Mouse (Mus musculus): ENCODE measurements at regions not wholly inside any gene's neighbourhood (a gene's known extent, or its start where the extent isn't known, plus 50 kb on each side); places are given as distances from the start of the nearest gene placed in this dataset.
"Not testable (repeated sequence)": the region's sequence is repeated elsewhere in the genome, so short reads cannot be mapped to it uniquely, and the experiment has no call there.

DNA sequence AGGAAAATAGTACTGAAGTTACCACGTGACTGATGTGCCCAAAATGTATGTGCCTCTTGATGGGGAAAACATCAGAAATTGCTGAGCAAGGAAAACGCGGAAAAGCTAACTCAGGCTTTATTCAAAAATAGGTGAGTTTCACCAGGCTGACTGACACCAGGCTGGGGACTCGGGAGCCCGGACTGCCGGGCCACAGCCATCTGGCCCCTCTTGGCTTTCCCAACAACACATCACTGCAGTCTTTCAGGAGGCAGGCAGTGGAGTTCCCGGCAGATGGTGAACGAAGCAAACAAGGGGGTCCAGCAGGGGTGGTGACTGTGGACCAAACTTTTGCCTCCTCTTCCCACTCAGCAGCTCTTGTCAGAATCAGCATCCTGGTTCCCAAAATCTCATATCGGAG, 174.2 kb downstream of the Prdm2 start:
- ATAC-seq (ENCODE audit: insufficient read depth) (no peak), DNase-seq (ENCODE audit: low read depth in 3 of 3, low spot score in 3 of 3) (no peak)
- Histone ChIP-seq H3K27me3 (ENCODE audit: control insufficient read depth, insufficient read depth, low read length) (no peaks in the 10 kb centered on the region), H3K4me2 (ENCODE audit: low read depth) (no peak overlapping the region), H3K9me3 (ENCODE audit: control insufficient read depth, low read length) (no peaks in the 10 kb centered on the region), H3K4me3 (ENCODE audit: insufficient read depth in 1 of 2, low read depth in 2 of 2, low read length in 2 of 2) (no peak overlapping the region), H3K36me3 (replicated peaks; ENCODE audit: control insufficient read depth, insufficient read depth, low read depth) (no peaks in the 10 kb centered on the region), H3K4me1 (replicated peaks; ENCODE audit: control insufficient read depth in 2 of 2, insufficient read depth in 2 of 2, low read length in 1 of 2) (no peaks in the 10 kb centered on the region), H3K9ac (replicated peaks) (no peak overlapping the region), H3K27ac (no peak overlapping the region)
- TF ChIP-seq EP300 (IDR thresholded peaks at IDR 0.05; ENCODE audit: low read depth) (no peak), CTCF (IDR thresholded peaks at IDR 0.05; ENCODE audit: low read depth) (no peak)
- WGBS (ENCODE audit: insufficient replicate concordance): 74% methylated on average over 9 of the region's 9 CpGs

DNA sequence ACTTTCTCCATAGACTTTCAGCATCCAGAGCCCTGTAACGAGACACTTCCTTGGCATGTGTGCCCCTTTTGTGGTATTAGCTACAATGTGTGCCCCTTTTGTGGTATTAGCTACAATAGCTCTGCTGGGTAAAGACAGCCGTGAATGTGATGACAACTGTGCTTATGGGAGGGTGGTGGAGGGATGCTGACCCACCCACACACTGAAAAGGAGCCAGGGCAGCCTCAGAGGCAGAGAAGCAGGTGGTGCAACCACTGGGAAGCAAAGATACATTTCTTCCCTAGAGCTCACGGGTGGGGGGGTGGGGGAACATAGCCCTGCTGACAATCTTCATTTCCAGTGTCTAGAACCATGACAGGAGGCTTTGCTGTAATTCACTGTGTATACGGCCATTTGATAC, 176.1 kb downstream of the Prdm2 start:
- Histone ChIP-seq H3K4me1 (replicated peaks; ENCODE audit: control insufficient read depth in 2 of 2, insufficient read depth in 2 of 2, low read length in 1 of 2) (no peaks in the 10 kb centered on the region), H3K9ac (replicated peaks) (no peak overlapping the region), H3K36me3 (replicated peaks; ENCODE audit: control insufficient read depth, insufficient read depth, low read depth) (no peaks in the 10 kb centered on the region), H3K27me3 (ENCODE audit: control insufficient read depth, insufficient read depth, low read length) (no peaks in the 10 kb centered on the region), H3K4me3 (ENCODE audit: insufficient read depth in 1 of 2, low read depth in 2 of 2, low read length in 2 of 2) (no peak overlapping the region), H3K4me2 (ENCODE audit: low read depth) (no peak overlapping the region), H3K27ac (no peak overlapping the region), H3K9me3 (ENCODE audit: control insufficient read depth, low read length) (no peaks in the 10 kb centered on the region)
- TF ChIP-seq EP300 (IDR thresholded peaks at IDR 0.05; ENCODE audit: low read depth) (no peak), CTCF (IDR thresholded peaks at IDR 0.05; ENCODE audit: low read depth) (no peak)
- DNase-seq (ENCODE audit: low read depth in 3 of 3, low spot score in 3 of 3): no peak
- ATAC-seq (ENCODE audit: insufficient read depth): no peak
- WGBS (ENCODE audit: insufficient replicate concordance): 56% methylated on average over 4 of the region's 4 CpGs

DNA sequence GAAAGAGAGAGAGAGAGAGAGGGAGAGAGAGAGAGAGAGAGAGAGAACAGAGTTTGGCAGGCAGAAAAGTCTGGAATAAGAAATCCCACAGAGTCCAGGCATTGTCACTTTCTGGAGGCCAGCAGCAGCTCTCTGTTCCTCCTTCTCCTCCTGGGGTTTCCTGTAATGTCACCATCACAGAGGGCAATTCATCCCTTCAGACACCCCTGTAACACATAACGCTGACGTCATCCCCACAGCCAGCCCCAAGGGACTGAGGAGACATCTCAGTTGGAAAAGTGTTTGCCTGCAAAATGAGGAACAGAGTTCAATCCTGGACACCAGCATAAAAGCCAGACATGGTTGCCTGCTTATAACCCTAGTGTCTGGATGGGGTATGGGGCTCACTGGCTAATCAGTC, 177.7 kb downstream of the Prdm2 start:
- not testable (repeated sequence) for H3K9me3 ChIP-seq (ENCODE audit: control insufficient read depth, low read length); H3K4me3 ChIP-seq (ENCODE audit: insufficient read depth in 1 of 2, low read depth in 2 of 2, low read length in 2 of 2); H3K27me3 ChIP-seq (ENCODE audit: control insufficient read depth, insufficient read depth, low read length); H3K27ac ChIP-seq; H3K9ac ChIP-seq (replicated peaks); H3K36me3 ChIP-seq (replicated peaks; ENCODE audit: control insufficient read depth, insufficient read depth, low read depth); DNase-seq (ENCODE audit: low read depth in 3 of 3, low spot score in 3 of 3); H3K4me2 ChIP-seq (ENCODE audit: low read depth); H3K4me1 ChIP-seq (replicated peaks; ENCODE audit: control insufficient read depth in 2 of 2, insufficient read depth in 2 of 2, low read length in 1 of 2); ATAC-seq (ENCODE audit: insufficient read depth)
- WGBS (ENCODE audit: insufficient replicate concordance): 16% methylated on average over 2 of the region's 2 CpGs

DNA sequence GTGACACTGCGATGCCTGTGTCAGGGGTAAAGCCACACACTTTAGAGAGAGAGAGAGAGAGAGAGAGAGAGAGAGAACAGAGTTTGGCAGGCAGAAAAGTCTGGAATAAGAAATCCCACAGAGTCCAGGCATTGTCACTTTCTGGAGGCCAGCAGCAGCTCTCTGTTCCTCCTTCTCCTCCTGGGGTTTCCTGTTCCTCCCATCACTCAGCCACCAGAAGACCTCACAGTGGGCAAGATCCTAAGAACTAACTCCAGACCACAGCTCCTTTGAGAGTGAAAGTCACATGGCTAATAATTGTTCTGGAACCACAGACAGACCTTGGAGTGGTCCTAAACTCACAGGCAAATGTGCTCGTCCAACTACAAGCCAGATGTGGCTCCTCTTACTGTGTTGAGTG, 178.5 kb downstream of the Prdm2 start:
- not testable (repeated sequence) for H3K36me3 ChIP-seq (replicated peaks; ENCODE audit: control insufficient read depth, insufficient read depth, low read depth); H3K27me3 ChIP-seq (ENCODE audit: control insufficient read depth, insufficient read depth, low read length); H3K9ac ChIP-seq (replicated peaks); ATAC-seq (ENCODE audit: insufficient read depth); H3K9me3 ChIP-seq (ENCODE audit: control insufficient read depth, low read length); H3K4me1 ChIP-seq (replicated peaks; ENCODE audit: control insufficient read depth in 2 of 2, insufficient read depth in 2 of 2, low read length in 1 of 2); H3K27ac ChIP-seq; H3K4me2 ChIP-seq (ENCODE audit: low read depth); H3K4me3 ChIP-seq (ENCODE audit: insufficient read depth in 1 of 2, low read depth in 2 of 2, low read length in 2 of 2); DNase-seq (ENCODE audit: low read depth in 3 of 3, low spot score in 3 of 3)
- 42% methylated on average over 2 of the region's 2 CpGs for WGBS (ENCODE audit: insufficient replicate concordance)

DNA sequence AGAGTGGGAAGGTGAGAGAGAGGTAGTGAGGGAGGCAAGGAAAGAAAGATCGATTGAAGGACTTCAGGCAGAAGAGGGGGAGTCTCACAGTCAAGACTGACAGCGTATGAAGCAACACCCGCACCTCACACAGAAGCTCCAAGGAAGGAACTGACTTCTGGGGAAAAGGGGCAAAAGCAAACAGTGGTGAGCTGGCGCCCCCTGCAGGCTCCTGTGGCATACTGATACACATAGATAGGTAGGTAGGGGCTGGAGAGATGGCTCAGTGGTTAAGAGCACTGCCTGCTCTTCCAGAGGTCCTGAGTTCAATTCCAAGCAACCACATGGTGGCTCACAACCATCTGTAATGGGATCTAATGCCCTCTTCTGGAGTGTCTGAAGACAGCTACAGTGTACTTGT, 183.0 kb downstream of the Prdm2 start:
- H3K4me3 ChIP-seq (ENCODE audit: insufficient read depth in 1 of 2, low read depth in 2 of 2, low read length in 2 of 2); H3K36me3 ChIP-seq (replicated peaks; ENCODE audit: control insufficient read depth, insufficient read depth, low read depth); H3K4me2 ChIP-seq (ENCODE audit: low read depth); H3K27me3 ChIP-seq (ENCODE audit: control insufficient read depth, insufficient read depth, low read length); H3K27ac ChIP-seq; ATAC-seq (ENCODE audit: insufficient read depth); DNase-seq (ENCODE audit: low read depth in 3 of 3, low spot score in 3 of 3); H3K9me3 ChIP-seq (ENCODE audit: control insufficient read depth, low read length); H3K9ac ChIP-seq (replicated peaks); H3K4me1 ChIP-seq (replicated peaks; ENCODE audit: control insufficient read depth in 2 of 2, insufficient read depth in 2 of 2, low read length in 1 of 2): not testable (repeated sequence)
- WGBS (ENCODE audit: insufficient replicate concordance): 52% methylated on average over 4 of the region's 4 CpGs

DNA sequence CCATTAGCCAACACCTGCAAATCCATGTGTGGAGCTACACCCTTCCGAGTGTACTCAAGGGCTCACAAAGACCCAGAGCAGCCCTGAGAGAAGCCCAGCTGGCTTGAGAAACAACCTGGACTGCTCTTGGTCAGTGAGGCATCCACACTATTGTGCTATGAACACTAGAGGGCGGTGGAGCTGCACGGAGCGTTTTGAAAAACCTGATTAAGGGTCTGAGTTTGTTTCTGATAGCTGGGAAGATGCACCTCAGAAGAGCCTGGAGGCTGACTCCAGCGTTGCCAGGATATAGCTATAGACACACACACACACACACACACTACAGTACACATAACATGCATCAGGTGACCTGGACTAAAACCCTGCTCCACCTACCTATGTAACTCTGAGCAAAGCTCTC, 185.5 kb downstream of the Prdm2 start:
- no peaks in the 10 kb centered on the region for H3K9me3 ChIP-seq (ENCODE audit: control insufficient read depth, low read length)
- no peaks in the 10 kb centered on the region for H3K36me3 ChIP-seq (replicated peaks; ENCODE audit: control insufficient read depth, insufficient read depth, low read depth)
- H3K4me1 ChIP-seq (replicated peaks; ENCODE audit: control insufficient read depth in 2 of 2, insufficient read depth in 2 of 2, low read length in 1 of 2): no peaks in the 10 kb centered on the region
- no peak for ATAC-seq (ENCODE audit: insufficient read depth)
- no peaks in the 10 kb centered on the region for H3K27me3 ChIP-seq (ENCODE audit: control insufficient read depth, insufficient read depth, low read length)
- no peak overlapping the region for H3K4me2 ChIP-seq (ENCODE audit: low read depth)
- TF ChIP-seq EP300 (IDR thresholded peaks at IDR 0.05; ENCODE audit: low read depth): no peak
- peak; percentile 79 for TF ChIP-seq CTCF (IDR thresholded peaks at IDR 0.05; ENCODE audit: low read depth)
- 5% methylated on average over 5 of the region's 5 CpGs for WGBS (ENCODE audit: insufficient replicate concordance)
- no peak overlapping the region for H3K9ac ChIP-seq (replicated peaks)
- no peak overlapping the region for H3K27ac ChIP-seq
- no peak overlapping the region for H3K4me3 ChIP-seq (ENCODE audit: insufficient read depth in 1 of 2, low read depth in 2 of 2, low read length in 2 of 2)
- DNase-seq (ENCODE audit: low read depth in 3 of 3, low spot score in 3 of 3): peak in 1 of 3 experiments; percentile 4

Measured in liver, embryonic 14.5 days (tissue).